Mouse (Mus musculus): ENCODE measurements around the gene Ipmk. TPM values are rescaled to one million over a fixed set of nuclear protein-coding genes. Genes with fewer than 3 reads are reported as not detected.

Gene Ipmk
- total and polyA plus RNA-seq, 3 experiments = 14.7 to 27.1 (median 23.8) TPM

- Histone ChIP-seq H3K9ac (ENCODE audit: insufficient read depth, low read depth) (no peak overlapping the region), H3K79me2 (replicated peaks; ENCODE audit: control insufficient read depth, extremely low read depth, insufficient read depth, poor library complexity, severe bottlenecking) (no peaks in the 10 kb centered on the region), H3K27ac (ENCODE audit: insufficient read depth, low read depth) (no peak overlapping the region), H3K4me3 (replicated peaks in 1 of 3; ENCODE audit: low read depth in 2 of 3, low read length in 2 of 3, poor library complexity in 1 of 3) (no peak overlapping the region), H3K27me3 (replicated peaks) (no peaks in the 10 kb centered on the region), H3K9me3 (replicated peaks; ENCODE audit: low read length) (no peaks in the 10 kb centered on the region), H3K36me3 (replicated peaks in 1 of 2; ENCODE audit: control insufficient read depth in 1 of 2, insufficient read depth in 1 of 2, low read length in 1 of 2) (no peaks in the 10 kb centered on the region), H3K4me1 (ENCODE audit: control insufficient read depth in 1 of 2, insufficient read depth in 2 of 2) (0 out of 4 replicates have a peak, but pooled peaks cover 0 to under 1% of the 10 kb centered on the region in 2 experiments), H3K4me2 (ENCODE audit: insufficient read depth, low read depth, poor library complexity, severe bottlenecking) (no peak overlapping the region)
- dilution Hi-C loops (cut with MboI; ENCODE audit: extremely low pct_ligation_motif_present, extremely low pct_unique_long_range_greater_than_20kb, low sequenced_read_pairs) (no loop called here), in situ Hi-C loops (cut with MboI; ENCODE audit: low pct_ligation_motif_present, low pct_unique_long_range_greater_than_20kb, low sequenced_read_pairs) (no loop called here)
- no peak for DNase-seq (ENCODE audit: extremely low read depth)
- TF ChIP-seq ZC3H11A (IDR thresholded peaks at IDR 0.05; ENCODE audit: low read depth, low read length) (no peak), ZNF384 (IDR thresholded peaks at IDR 0.05; ENCODE audit: low read depth, low read length) (no peak), UBTF (IDR thresholded peaks at IDR 0.05; ENCODE audit: low read depth, low read length) (no peak), HCFC1 (IDR thresholded peaks at IDR 0.05; ENCODE audit: low read depth, low read length) (no peak), MYC (IDR thresholded peaks at IDR 0.05; ENCODE audit: low read depth, low read length) (no peak), ZKSCAN1 (IDR thresholded peaks at IDR 0.05; ENCODE audit: borderline replicate concordance, low read depth, low read length) (no peak), SIN3A (IDR thresholded peaks at IDR 0.05; ENCODE audit: low read length) (no peak), IRF4 (IDR thresholded peaks at IDR 0.05; ENCODE audit: low read depth, low read length) (no peak)
These were observed 31.5 kb upstream of the Ipmk start for GRCm38 (mm10) chr10:71316056-71316455.

- H3K79me2 ChIP-seq (replicated peaks; ENCODE audit: control insufficient read depth, extremely low read depth, insufficient read depth, poor library complexity, severe bottlenecking) = no peaks in the 10 kb centered on the region
- no peak for TF ChIP-seq ELF1 (IDR thresholded peaks at IDR 0.05; ENCODE audit: low read depth, low read length)
- TF ChIP-seq IRF4 (IDR thresholded peaks at IDR 0.05; ENCODE audit: low read depth, low read length) = no peak
- no peak for TF ChIP-seq UBTF (IDR thresholded peaks at IDR 0.05; ENCODE audit: low read depth, low read length)
- TF ChIP-seq ETS1 (conservative IDR thresholded peaks at IDR 0.05; ENCODE audit: low read depth, low read length) = no peak
- TF ChIP-seq ZC3H11A (IDR thresholded peaks at IDR 0.05; ENCODE audit: low read depth, low read length) = no peak
- no peak for TF ChIP-seq EP300 (IDR thresholded peaks at IDR 0.05; ENCODE audit: low read length)
- TF ChIP-seq E2F4 (IDR thresholded peaks at IDR 0.05; ENCODE audit: insufficient replicate concordance, low read depth, low read length) = no peak
- TF ChIP-seq MAX (IDR thresholded peaks at IDR 0.05; ENCODE audit: low read length) = no peak
- no peak for TF ChIP-seq ZKSCAN1 (IDR thresholded peaks at IDR 0.05; ENCODE audit: borderline replicate concordance, low read depth, low read length)
- no peak for TF ChIP-seq USF2 (conservative IDR thresholded peaks at IDR 0.05; ENCODE audit: low read depth, low read length)
- DNase-seq (ENCODE audit: extremely low read depth) = no peak
- H3K4me3 ChIP-seq (replicated peaks in 1 of 3; ENCODE audit: low read depth in 2 of 3, low read length in 2 of 3, poor library complexity in 1 of 3) = no peak overlapping the region
- 0 out of 4 replicates have a peak, but pooled peaks cover 0 to 2% of the 10 kb centered on the region in 2 experiments for H3K4me1 ChIP-seq (ENCODE audit: control insufficient read depth in 1 of 2, insufficient read depth in 2 of 2)
- no peaks in the 10 kb centered on the region for H3K27me3 ChIP-seq (replicated peaks)
- no peaks in the 10 kb centered on the region for H3K36me3 ChIP-seq (replicated peaks in 1 of 2; ENCODE audit: control insufficient read depth in 1 of 2, insufficient read depth in 1 of 2, low read length in 1 of 2)
- H3K9me3 ChIP-seq (replicated peaks; ENCODE audit: low read length) = no peaks in the 10 kb centered on the region
- no peak overlapping the region for H3K9ac ChIP-seq (ENCODE audit: insufficient read depth, low read depth)
- dilution Hi-C loops (cut with MboI; ENCODE audit: extremely low pct_ligation_motif_present, extremely low pct_unique_long_range_greater_than_20kb, low sequenced_read_pairs) (no loop called here), in situ Hi-C loops (cut with MboI; ENCODE audit: low pct_ligation_motif_present, low pct_unique_long_range_greater_than_20kb, low sequenced_read_pairs) (no loop called here)
- H3K4me2 ChIP-seq (ENCODE audit: insufficient read depth, low read depth, poor library complexity, severe bottlenecking) = no peak overlapping the region
- no peak overlapping the region for H3K27ac ChIP-seq (ENCODE audit: insufficient read depth, low read depth)
These were observed 31.1 kb upstream of the Ipmk start for GRCm38 (mm10) chr10:71316497-71316896.
